Mouse (Mus musculus) heart, postnatal 0 days (tissue): ENCODE data around the gene Gbx2. TPM values are rescaled to one million over a fixed set of nuclear protein-coding genes. Genes with fewer than 3 reads are reported as not detected.

Source experiments
- ATAC-seq: fragments of 200-750 bp; cut with Nextera tagmentation; 2 replicates; pipeline ENCODE4 v1.8.0; 2017; ENCODE audit warnings: low read depth, moderate number of reproducible peaks, moderate library complexity; ENCODE audit not compliant: insufficient read depth
- DNase-seq: peaks from one replicate; pipeline ENCODE4 v3.0.0-alpha.2; 2016; ENCODE audit warnings: low spot score
- H3K27ac ChIP-seq: fragments of 300-500 bp; sonication (generic); 2 replicates; pipeline ENCODE4 v1.5.1; 2014; ENCODE audit warnings: low read depth, mild to moderate bottlenecking
- H3K27me3 ChIP-seq: fragments of 300-500 bp; sonication (generic); 2 replicates; pipeline ENCODE4 v1.6.1; 2014; ENCODE audit warnings: low read length, mixed read lengths; ENCODE audit not compliant: control insufficient read depth, insufficient read depth
- H3K36me3 ChIP-seq: fragments of 300-500 bp; sonication (generic); replicated peaks from 2 replicates; pipeline ENCODE4 v1.6.1; 2014; ENCODE audit warnings: low read length, mixed read lengths; ENCODE audit not compliant: control insufficient read depth, insufficient read depth
- H3K4me1 ChIP-seq: fragments of 300-500 bp; sonication (generic); 2 replicates; pipeline ENCODE4 v1.6.1; 2014; ENCODE audit warnings: antibody characterized with exemption; ENCODE audit not compliant: control insufficient read depth, insufficient read depth
- H3K4me2 ChIP-seq: fragments of 300-500 bp; sonication (generic); 2 replicates; pipeline ENCODE4 v1.6.1; 2014; ENCODE audit warnings: low read depth, mild to moderate bottlenecking, low read length, moderate library complexity
- H3K4me3 ChIP-seq: fragments of 300-500 bp; sonication (generic); 2 replicates; pipeline ENCODE4 v1.5.1; 2014; ENCODE audit warnings: low read depth, low read length
- H3K9ac ChIP-seq: fragments of 300-500 bp; sonication (generic); replicated peaks from 2 replicates; pipeline ENCODE4 v1.6.1; 2014; ENCODE audit warnings: low read depth, low read length, mixed read lengths
- H3K9me3 ChIP-seq: fragments of 300-500 bp; sonication (generic); replicated peaks from 2 replicates; pipeline ENCODE4 v1.6.1; 2016; ENCODE audit warnings: low read length; ENCODE audit not compliant: control insufficient read depth
- CTCF ChIP-seq: IDR thresholded peaks from 2 replicates; pipeline ENCODE4 v1.5.1; 2016; ENCODE audit warnings: antibody characterized with exemption, control low read depth, low read depth
- EP300 ChIP-seq: IDR thresholded peaks from 2 replicates; pipeline ENCODE4 v1.6.1; 2016; ENCODE audit warnings: antibody characterized with exemption, low read depth
- WGBS: fragments of 180-500 bp; shearing (Covaris S2); extraction: QIAGEN DNeasy Blood & Tissue Kit; methylation state at CpG from one replicate; pipeline ENCODE4 v1.1.7; 2014; 5-methylcytosine and 5-hydroxymethylcytosine counted together
- polyA plus RNA-seq: library from polyadenylated mRNA; unstranded; fragments of >200 nt; fragmentation: Nextera tagmentation; extraction: Ambion mirVana; gene quantifications from 2 replicates; pipeline ENCODE4 v1.2.1, GENCODE M21; 2015
- total RNA-seq: library from RNA; depleted of rRNA; stranded (reverse); fragments of >200 nt; gene quantifications from 2 replicates; pipeline ENCODE4 v1.2.3, GENCODE M21; 2014; ENCODE audit warnings: low replicate concordance

Gene Gbx2
- total and polyA plus RNA-seq, 2 experiments from 2014 or later, result not detected

- no peak overlapping the region for H3K4me2 ChIP-seq
- 37% methylated on average over 13 of the region's 13 CpGs for WGBS
- TF ChIP-seq EP300 (no peak), CTCF (no peak)
- no peak overlapping the region for H3K9ac ChIP-seq
- no peak overlapping the region for H3K4me3 ChIP-seq
- no peaks in the 10 kb centered on the region for H3K9me3 ChIP-seq
- ATAC-seq (no peak), DNase-seq (no peak)
- no peaks in the 10 kb centered on the region for H3K36me3 ChIP-seq
- H3K27me3 ChIP-seq, result peaks cover 10% of the 10 kb centered on the region
- no peak overlapping the region for H3K27ac ChIP-seq
- no peaks in the 10 kb centered on the region for H3K4me1 ChIP-seq
Observed at GRCm38 (mm10) chr1:89962092-89962491, 31.1 kb upstream of the Gbx2 start.

GRCm38 (mm10) chr1:89959393-89959792 is 28.4 kb upstream of the Gbx2 start:
- Histone ChIP-seq H3K9ac (no peak overlapping the region), H3K36me3 (no peaks in the 10 kb centered on the region), H3K4me1 (no peaks in the 10 kb centered on the region), H3K27me3 (peaks cover 9% of the 10 kb centered on the region; the same call in 1 of the 2 replicates), H3K9me3 (no peaks in the 10 kb centered on the region), H3K4me2 (no peak overlapping the region), H3K27ac (no peak overlapping the region), H3K4me3 (no peak overlapping the region)
- DNase-seq, result no peak
- TF ChIP-seq EP300, result no peak
- no peak for TF ChIP-seq CTCF
- 71% methylated on average over 4 of the region's 4 CpGs for WGBS
- no peak for ATAC-seq

- TF ChIP-seq EP300 (no peak), CTCF (peak; percentile 89)
- Histone ChIP-seq H3K9ac (no peak overlapping the region), H3K4me3 (no peak overlapping the region), H3K9me3 (no peaks in the 10 kb centered on the region), H3K4me2 (no peak overlapping the region), H3K27me3 (peaks cover 72% of the 10 kb centered on the region), H3K36me3 (no peaks in the 10 kb centered on the region), H3K4me1 (0 out of 2 replicates have a peak, but pooled peaks cover 5% of the 10 kb centered on the region), H3K27ac (no peak overlapping the region)
- ATAC-seq (peak; percentile 68; the same call in 1 of the 2 replicates), DNase-seq (peak; percentile 63)
- WGBS, result 3% methylated on average over 16 of the region's 16 CpGs
Observed at GRCm38 (mm10) chr1:89943202-89943601, 12.2 kb upstream of the Gbx2 start.

GRCm38 (mm10) chr1:89942395-89942976 is 11.5 kb upstream of the Gbx2 start:
- peaks cover 79% of the 10 kb centered on the region for H3K27me3 ChIP-seq
- peak overlapping the region; percentile 41 for H3K4me2 ChIP-seq
- no peak overlapping the region for H3K27ac ChIP-seq
- H3K4me1 ChIP-seq, result 0 out of 2 replicates have a peak, but pooled peaks cover 5% of the 10 kb centered on the region
- no peaks in the 10 kb centered on the region for H3K9me3 ChIP-seq
- TF ChIP-seq CTCF (no peak), EP300 (no peak)
- no peaks in the 10 kb centered on the region for H3K36me3 ChIP-seq
- no peak for DNase-seq
- peak overlapping the region; percentile 25 for H3K4me3 ChIP-seq
- WGBS, result 10% methylated on average over 15 of the region's 15 CpGs
- no peak for ATAC-seq
- H3K9ac ChIP-seq, result no peak overlapping the region

GRCm38 (mm10) chr1:89941701-89942381 is 10.9 kb upstream of the Gbx2 start:
- peak overlapping the region; percentile 25 for H3K4me3 ChIP-seq
- 2% methylated on average over 40 of the region's 40 CpGs for WGBS
- H3K9ac ChIP-seq, result no peak overlapping the region

More at GRCm38 (mm10) chr1:89941701-89942381, 10.9 kb upstream of the Gbx2 start:
- ATAC-seq (no peak), DNase-seq (no peak)
- no peak overlapping the region for H3K27ac ChIP-seq
- H3K4me2 ChIP-seq, result peak overlapping the region; percentile 41
- 0 out of 2 replicates have a peak, but pooled peaks cover 5% of the 10 kb centered on the region for H3K4me1 ChIP-seq
- H3K9me3 ChIP-seq, result no peaks in the 10 kb centered on the region
- H3K36me3 ChIP-seq, result no peaks in the 10 kb centered on the region
- peaks cover 85% of the 10 kb centered on the region for H3K27me3 ChIP-seq
- no peak for TF ChIP-seq CTCF
- no peak for TF ChIP-seq EP300
